Mouse (Mus musculus): Measurements from ENCODE around the gene Rab3c. TPM values are rescaled to one million over a fixed set of nuclear protein-coding genes. Genes with fewer than 3 reads are reported as not detected.

Rab3c gene
- 0.17 and 0.41 TPM in 2 replicates for polyA plus RNA-seq (2012; rRNA removed)

DNA sequence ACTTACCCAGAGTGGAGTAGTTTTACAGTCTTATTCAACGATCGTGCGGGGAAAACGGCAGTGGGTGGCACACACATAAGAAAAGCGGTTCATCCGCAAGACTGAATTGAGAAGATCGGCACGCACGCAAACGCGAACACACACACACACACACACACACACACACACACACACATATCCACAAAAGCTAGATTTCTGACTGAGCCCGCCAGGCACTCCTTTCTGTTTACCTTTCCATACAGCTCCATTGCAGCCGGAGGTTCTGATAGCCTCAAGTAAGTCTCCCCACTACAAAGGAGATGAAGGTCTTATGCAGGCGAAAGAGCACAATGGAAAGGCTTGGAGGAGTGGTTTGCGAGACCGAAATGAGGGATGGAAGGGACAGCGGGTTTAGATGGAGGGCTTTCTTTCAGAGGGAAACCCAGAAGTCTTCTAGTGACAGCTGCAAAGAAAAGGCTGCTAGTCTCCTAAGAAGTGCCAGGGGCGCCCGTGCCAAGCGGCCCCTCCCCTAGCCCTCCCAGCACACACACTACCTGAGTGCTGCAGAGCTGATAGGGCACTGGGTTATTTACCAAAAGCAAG is at the start of gene Rab3c:
TSS of gene Rab3c (minus strand) at position 434 of the 582 bp plus-strand sequence.
- no peaks in the 10 kb centered on the region for H3K36me3 ChIP-seq (ENCODE audit: control insufficient read depth, insufficient read depth, low read length)
- 3% methylated on average over 20 of the region's 20 CpGs for WGBS
- no peaks in the 10 kb centered on the region for H3K4me1 ChIP-seq (ENCODE audit: control insufficient read depth, insufficient read depth, insufficient read length, low read length)
- no peak within 1 kb of the TSS for H3K27ac ChIP-seq (ENCODE audit: insufficient read depth, low read depth, low read length)
- TF ChIP-seq CTCF (IDR thresholded peaks at IDR 0.05; ENCODE audit: extremely low read depth, insufficient read length, insufficient replicate concordance, low read depth, low read length) (no peak), POLR2A (IDR thresholded peaks at IDR 0.05; ENCODE audit: low read depth, low read length) (no peak)
- no peak within 1 kb of the TSS for H3K4me3 ChIP-seq (ENCODE audit: low read depth, low read length)
- H3K27me3 ChIP-seq (ENCODE audit: control insufficient read depth, insufficient read depth, low read length), result no peaks in the 10 kb centered on the region

DNA sequence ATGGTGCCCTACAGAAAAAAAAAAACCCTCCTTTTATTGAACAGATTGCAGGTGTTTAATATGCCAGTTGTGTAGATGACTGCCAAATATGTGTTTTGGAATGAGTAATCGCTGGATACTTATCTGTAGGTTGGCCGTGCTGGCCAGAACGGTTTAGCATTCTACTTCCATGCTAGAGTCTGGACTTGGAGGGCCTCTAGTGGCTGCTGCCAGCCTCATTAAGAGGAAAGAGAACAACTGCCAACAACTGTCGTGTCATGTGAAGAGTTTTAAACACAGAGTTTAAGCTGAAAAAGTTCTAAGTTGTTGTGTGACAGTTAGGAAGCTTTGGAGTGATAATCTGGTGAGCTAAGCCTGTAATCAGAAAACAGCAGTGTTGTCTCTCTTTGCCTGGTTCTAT is 38.0 kb upstream of the Rab3c start:
- Histone ChIP-seq H3K4me1 (ENCODE audit: control insufficient read depth, insufficient read depth, insufficient read length, low read length) (no peaks in the 10 kb centered on the region), H3K27ac (ENCODE audit: insufficient read depth, low read depth, low read length) (no peak overlapping the region), H3K36me3 (ENCODE audit: control insufficient read depth, insufficient read depth, low read length) (no peaks in the 10 kb centered on the region), H3K4me3 (ENCODE audit: low read depth, low read length) (no peak overlapping the region), H3K27me3 (ENCODE audit: control insufficient read depth, insufficient read depth, low read length) (no peaks in the 10 kb centered on the region)
- no peak for TF ChIP-seq CTCF (IDR thresholded peaks at IDR 0.05; ENCODE audit: extremely low read depth, insufficient read length, insufficient replicate concordance, low read depth, low read length)
- no peak for TF ChIP-seq POLR2A (IDR thresholded peaks at IDR 0.05; ENCODE audit: low read depth, low read length)
- WGBS, result 40% methylated on average over 4 of the region's 4 CpGs

DNA sequence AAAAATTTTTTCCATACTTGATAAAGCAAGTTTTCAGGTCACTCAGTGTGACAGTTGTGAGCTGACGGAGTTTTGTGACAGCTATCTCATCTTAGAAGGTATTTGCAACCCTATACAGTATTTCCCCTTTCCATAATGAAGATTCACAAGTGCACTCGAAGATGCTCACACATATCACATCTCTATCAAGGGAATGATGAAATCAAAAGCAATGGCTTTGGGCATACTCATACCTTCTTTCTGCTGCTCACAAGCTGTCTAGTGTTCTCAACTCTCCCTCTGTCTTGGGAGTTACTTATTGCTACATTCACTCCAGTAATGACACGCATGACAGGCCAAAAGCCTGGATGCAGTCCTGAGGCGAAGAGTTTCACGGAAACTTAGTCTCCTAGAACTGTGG is 26.4 kb upstream of the Rab3c start:
- H3K27ac ChIP-seq (ENCODE audit: insufficient read depth, low read depth, low read length), result no peak overlapping the region
- H3K4me1 ChIP-seq (ENCODE audit: control insufficient read depth, insufficient read depth, insufficient read length, low read length), result no peaks in the 10 kb centered on the region
- H3K36me3 ChIP-seq (ENCODE audit: control insufficient read depth, insufficient read depth, low read length), result no peaks in the 10 kb centered on the region
- TF ChIP-seq CTCF (IDR thresholded peaks at IDR 0.05; ENCODE audit: extremely low read depth, insufficient read length, insufficient replicate concordance, low read depth, low read length) (no peak), POLR2A (IDR thresholded peaks at IDR 0.05; ENCODE audit: low read depth, low read length) (no peak)
- 82% methylated on average over 5 of the region's 5 CpGs for WGBS
- H3K4me3 ChIP-seq (ENCODE audit: low read depth, low read length), result no peak overlapping the region
- no peaks in the 10 kb centered on the region for H3K27me3 ChIP-seq (ENCODE audit: control insufficient read depth, insufficient read depth, low read length)

DNA sequence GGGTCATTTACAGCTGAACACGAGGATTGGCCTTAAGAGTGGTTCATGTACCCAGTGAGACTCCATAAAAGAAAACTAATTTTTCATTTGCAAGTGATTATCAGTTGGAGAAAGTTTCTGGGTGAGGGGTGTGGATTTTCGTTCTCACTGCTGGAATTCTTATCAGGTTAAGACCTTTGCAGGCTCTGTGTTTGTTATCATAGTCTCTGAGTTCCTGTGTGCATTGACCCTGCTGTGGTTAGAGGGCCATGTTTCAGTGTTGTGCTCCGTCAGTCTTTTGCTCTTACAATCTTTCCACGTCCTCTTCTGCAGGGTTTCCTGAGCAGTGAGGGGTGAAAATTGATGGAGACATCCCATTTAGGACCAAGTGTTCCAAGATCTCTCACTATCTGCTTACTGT is 16.3 kb upstream of the Rab3c start:
- Histone ChIP-seq H3K27ac (ENCODE audit: insufficient read depth, low read depth, low read length) (no peak overlapping the region), H3K4me3 (ENCODE audit: low read depth, low read length) (no peak overlapping the region), H3K36me3 (ENCODE audit: control insufficient read depth, insufficient read depth, low read length) (no peaks in the 10 kb centered on the region), H3K27me3 (ENCODE audit: control insufficient read depth, insufficient read depth, low read length) (no peaks in the 10 kb centered on the region), H3K4me1 (ENCODE audit: control insufficient read depth, insufficient read depth, insufficient read length, low read length) (no peaks in the 10 kb centered on the region)
- no peak for TF ChIP-seq POLR2A (IDR thresholded peaks at IDR 0.05; ENCODE audit: low read depth, low read length)
- no peak for TF ChIP-seq CTCF (IDR thresholded peaks at IDR 0.05; ENCODE audit: extremely low read depth, insufficient read length, insufficient replicate concordance, low read depth, low read length)
- WGBS, result 42% methylated on average over 4 of the region's 4 CpGs

DNA sequence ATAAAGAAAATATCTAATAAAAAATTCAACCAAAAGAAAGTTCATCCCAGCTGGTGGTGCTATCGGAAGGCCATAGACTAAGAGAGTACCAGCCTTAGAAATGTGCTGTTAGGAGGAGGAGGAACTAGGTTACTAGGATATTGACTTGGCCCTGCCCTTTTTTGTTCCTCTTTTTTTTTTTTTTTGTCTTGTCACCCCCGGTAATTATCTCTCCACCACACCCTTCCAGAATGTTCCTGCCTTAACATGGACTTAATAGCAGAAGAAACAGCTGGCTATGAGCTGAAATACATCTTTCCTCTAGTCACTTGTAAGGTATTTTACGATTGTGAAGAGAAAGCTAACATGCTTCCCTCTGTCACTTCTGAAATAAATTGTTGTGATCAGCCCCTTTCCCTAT is 7.7 kb upstream of the Rab3c start:
- H3K4me3 ChIP-seq (ENCODE audit: low read depth, low read length), result no peak overlapping the region
- no peak overlapping the region for H3K27ac ChIP-seq (ENCODE audit: insufficient read depth, low read depth, low read length)
- TF ChIP-seq POLR2A (IDR thresholded peaks at IDR 0.05; ENCODE audit: low read depth, low read length) (no peak), CTCF (IDR thresholded peaks at IDR 0.05; ENCODE audit: extremely low read depth, insufficient read length, insufficient replicate concordance, low read depth, low read length) (no peak)
- H3K36me3 ChIP-seq (ENCODE audit: control insufficient read depth, insufficient read depth, low read length), result no peaks in the 10 kb centered on the region
- no peaks in the 10 kb centered on the region for H3K27me3 ChIP-seq (ENCODE audit: control insufficient read depth, insufficient read depth, low read length)
- WGBS, result 58% methylated on average over 3 of the region's 3 CpGs
- no peaks in the 10 kb centered on the region for H3K4me1 ChIP-seq (ENCODE audit: control insufficient read depth, insufficient read depth, insufficient read length, low read length)

DNA sequence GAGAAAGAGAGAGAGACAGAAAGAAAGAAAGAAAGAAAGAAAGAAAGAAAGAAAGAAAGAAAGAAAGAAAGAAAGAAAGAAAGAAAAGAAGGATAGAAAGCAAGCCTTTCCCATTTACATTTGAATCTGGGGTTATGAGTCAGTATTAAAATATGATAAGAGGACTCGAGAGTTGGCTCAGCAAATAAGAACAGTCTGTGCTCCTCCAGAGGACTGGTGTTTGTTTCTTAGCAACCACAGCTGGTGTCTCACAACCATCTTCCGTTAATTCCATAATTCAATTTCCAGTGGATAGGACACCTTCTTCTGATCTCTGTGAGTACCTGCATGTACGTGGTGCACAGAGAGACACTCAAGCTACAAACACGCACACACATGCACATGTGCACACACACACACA is 3.0 kb upstream of the Rab3c start:
- no peaks in the 10 kb centered on the region for H3K36me3 ChIP-seq (ENCODE audit: control insufficient read depth, insufficient read depth, low read length)
- H3K4me3 ChIP-seq (ENCODE audit: low read depth, low read length), result no peak overlapping the region
- 47% methylated on average over 4 of the region's 4 CpGs for WGBS
- H3K4me1 ChIP-seq (ENCODE audit: control insufficient read depth, insufficient read depth, insufficient read length, low read length), result no peaks in the 10 kb centered on the region
- H3K27me3 ChIP-seq (ENCODE audit: control insufficient read depth, insufficient read depth, low read length), result no peaks in the 10 kb centered on the region
- H3K27ac ChIP-seq (ENCODE audit: insufficient read depth, low read depth, low read length), result no peak overlapping the region
- TF ChIP-seq POLR2A (IDR thresholded peaks at IDR 0.05; ENCODE audit: low read depth, low read length) (no peak), CTCF (IDR thresholded peaks at IDR 0.05; ENCODE audit: extremely low read depth, insufficient read length, insufficient replicate concordance, low read depth, low read length) (no peak)

DNA sequence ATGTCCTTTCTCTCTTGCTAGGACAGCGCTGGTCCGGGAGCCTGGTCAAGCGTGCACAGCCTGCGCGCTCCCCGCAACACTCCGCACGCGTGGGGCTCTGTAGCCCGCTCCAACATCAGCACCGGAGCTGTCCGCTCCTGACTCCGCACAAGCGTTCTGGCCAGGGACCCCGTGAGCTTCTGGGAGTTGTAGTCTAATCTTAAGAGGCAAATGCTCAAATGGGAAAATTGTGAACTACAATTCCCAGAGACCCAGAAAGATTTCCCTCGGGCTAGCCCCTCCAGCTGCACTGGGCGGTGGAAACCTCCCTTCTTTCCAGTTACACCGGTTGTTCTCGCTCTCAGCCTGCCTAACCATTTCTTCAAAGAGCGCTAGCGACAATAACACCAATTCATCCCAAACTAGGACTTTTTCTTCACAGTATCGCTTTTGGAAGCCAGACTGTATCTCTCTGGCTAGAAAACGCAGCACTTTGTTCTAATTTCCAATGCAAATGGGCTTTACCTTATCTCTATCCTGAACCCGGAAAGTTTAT is 701 bp downstream of the Rab3c start:
- Histone ChIP-seq H3K4me3 (ENCODE audit: low read depth, low read length) (no peak overlapping the region), H3K27me3 (ENCODE audit: control insufficient read depth, insufficient read depth, low read length) (no peaks in the 10 kb centered on the region), H3K36me3 (ENCODE audit: control insufficient read depth, insufficient read depth, low read length) (no peaks in the 10 kb centered on the region), H3K4me1 (ENCODE audit: control insufficient read depth, insufficient read depth, insufficient read length, low read length) (no peaks in the 10 kb centered on the region), H3K27ac (ENCODE audit: insufficient read depth, low read depth, low read length) (no peak overlapping the region)
- TF ChIP-seq POLR2A (IDR thresholded peaks at IDR 0.05; ENCODE audit: low read depth, low read length) (no peak), CTCF (IDR thresholded peaks at IDR 0.05; ENCODE audit: extremely low read depth, insufficient read length, insufficient replicate concordance, low read depth, low read length) (no peak)
- 1% methylated on average over 24 of the region's 24 CpGs for WGBS
